Mouse (Mus musculus): Measurements from ENCODE around the gene Nkx2-5.

DNA sequence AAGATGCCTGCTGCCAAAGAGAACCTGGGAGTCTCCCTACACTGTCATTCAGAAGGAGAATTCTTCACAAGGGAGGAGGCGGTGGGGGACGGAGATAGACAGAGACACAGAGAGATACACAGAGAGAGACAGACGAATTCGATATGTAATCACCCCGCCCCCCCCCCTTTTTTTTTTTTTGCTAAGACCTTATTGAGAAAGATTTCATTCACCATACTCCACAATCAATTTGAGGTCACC is at the start of gene Nkx2-5:
- TF ChIP-seq CTCF (IDR thresholded peaks at IDR 0.05; ENCODE audit: control insufficient read depth, insufficient read depth, insufficient read length) = no peak
- no peak for TF ChIP-seq MAX (IDR thresholded peaks at IDR 0.05)
- no peak for TF ChIP-seq MYOG (IDR thresholded peaks at IDR 0.05; ENCODE audit: control insufficient read depth, extremely low read depth, insufficient read length)
- TF ChIP-seq USF1 (IDR thresholded peaks at IDR 0.05; ENCODE audit: low read depth) = no peak
- no peak for TF ChIP-seq FOSL1 (IDR thresholded peaks at IDR 0.05; ENCODE audit: insufficient read depth, low read length, poor library complexity, severe bottlenecking)

Data from C2C12 (cell line).